Mouse (Mus musculus) large intestine, adult 2 months (tissue): ENCODE measurements at regions not wholly inside any gene's neighbourhood (a gene's known extent, or its start where the extent isn't known, plus 50 kb on each side); places are given as distances from the start of the nearest gene placed in this dataset.

Experiments used
- DNase-seq: peaks from one replicate; pipeline ENCODE4 v3.0.0-alpha.2; 2012; ENCODE audit warnings: low read depth, low spot score
- WGBS: fragments of 180-500 bp; shearing (Covaris S2); methylation state at CpG from one replicate; pipeline ENCODE4 v1.1.7; 2018; 5-methylcytosine and 5-hydroxymethylcytosine counted together

DNA sequence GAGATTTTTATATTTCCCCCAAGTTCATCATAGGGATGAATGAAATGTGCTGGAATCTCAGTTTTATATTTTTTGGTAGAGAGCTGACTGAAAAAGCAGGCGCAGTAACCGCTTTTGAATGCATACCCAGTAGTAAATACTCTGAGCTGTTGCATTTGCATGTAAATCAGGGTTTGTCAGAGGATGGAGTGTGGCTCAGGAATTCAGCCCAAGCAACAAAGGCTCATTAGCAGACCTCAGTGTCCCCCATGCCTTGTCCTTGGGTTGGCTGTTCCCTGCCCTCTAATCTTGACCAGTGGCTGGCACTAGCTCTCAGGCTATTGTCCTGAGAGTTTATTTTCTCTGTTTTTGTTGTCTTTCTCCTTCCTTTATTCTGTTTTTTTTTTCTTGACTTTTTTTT, 258.4 kb downstream of the Slc4a3 start:
- no peak for DNase-seq
- WGBS = 81% methylated on average over 2 of the region's 2 CpGs

DNA sequence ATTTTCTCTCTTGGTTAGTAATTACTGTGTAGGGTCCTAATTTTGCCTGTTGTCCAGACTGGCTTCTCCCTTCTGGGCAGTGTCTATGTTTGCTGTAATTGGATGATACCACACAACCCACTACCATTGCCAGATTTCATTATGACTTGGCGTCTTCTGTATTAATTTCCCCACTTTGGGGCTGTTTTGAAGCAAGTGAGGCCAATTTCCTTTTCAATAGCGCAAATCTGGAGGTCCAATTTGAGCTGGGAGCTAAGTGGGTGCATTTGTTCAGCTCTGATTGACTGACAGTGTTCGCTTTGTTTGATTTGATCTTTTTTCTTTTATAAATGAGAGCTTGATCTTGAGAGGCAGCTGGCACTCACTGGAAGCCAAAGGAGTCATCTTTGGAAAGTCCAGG, 266.4 kb downstream of the Slc4a3 start:
- 78% methylated on average over 3 of the region's 3 CpGs for WGBS
- no peak for DNase-seq

DNA sequence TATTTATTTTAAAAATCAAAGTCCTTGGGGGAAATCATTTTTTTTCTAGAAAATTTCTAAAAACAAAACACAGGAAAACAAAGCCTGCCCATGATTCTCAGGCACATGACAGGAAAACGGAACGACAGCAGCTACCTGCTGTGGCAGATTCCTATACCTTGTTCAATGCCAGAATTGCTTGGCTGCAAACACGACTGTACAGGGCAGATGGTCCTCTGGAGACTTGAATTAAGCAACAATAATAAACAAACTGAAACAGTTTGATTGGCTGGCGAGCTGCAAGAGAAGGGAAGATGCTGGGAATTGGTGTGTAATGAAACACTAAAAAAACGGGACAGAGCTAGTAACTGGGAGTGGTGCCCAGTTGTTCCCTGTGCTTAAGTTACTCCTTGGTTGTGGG, 280.1 kb downstream of the Slc4a3 start:
- no peak for DNase-seq
- WGBS = 54% methylated on average over 5 of the region's 5 CpGs

DNA sequence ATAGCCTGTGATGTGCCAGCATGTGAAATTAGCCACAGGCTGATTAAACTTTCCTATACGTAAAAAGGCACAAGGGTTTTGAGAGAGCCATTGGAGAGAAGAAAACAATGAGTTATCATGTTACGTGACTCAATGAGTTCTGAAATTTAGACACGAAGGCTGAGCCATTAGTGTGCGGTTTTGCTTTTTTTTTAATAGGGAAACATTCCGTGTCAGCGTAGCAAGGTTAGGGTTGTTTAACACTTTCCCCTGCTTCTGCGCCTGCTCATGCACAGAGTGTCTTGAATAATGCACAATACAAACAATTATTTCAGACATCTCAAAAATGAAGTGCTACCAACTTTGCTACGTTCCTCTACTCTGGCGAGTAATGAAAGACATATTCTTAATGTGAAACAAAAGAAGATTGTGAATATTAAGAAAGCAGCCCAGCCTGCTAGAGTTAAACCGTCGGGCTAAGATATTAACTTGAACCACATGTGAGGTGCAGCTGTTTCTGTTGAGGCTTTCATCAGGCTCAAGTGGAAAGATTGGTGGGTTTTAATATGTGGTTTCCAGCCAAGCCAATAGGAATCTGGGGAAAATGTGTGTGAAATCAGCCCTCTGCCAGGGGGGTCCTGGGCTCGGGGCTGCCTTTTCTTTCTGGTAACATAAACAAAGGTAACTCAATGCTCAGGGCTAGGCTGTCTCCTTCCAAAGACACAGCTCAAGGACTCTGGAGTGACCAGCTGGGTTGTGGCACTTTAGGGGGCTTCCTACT, 287.2 kb downstream of the Slc4a3 start:
- 65% methylated on average over 12 of the region's 12 CpGs for WGBS
- no peak for DNase-seq

DNA sequence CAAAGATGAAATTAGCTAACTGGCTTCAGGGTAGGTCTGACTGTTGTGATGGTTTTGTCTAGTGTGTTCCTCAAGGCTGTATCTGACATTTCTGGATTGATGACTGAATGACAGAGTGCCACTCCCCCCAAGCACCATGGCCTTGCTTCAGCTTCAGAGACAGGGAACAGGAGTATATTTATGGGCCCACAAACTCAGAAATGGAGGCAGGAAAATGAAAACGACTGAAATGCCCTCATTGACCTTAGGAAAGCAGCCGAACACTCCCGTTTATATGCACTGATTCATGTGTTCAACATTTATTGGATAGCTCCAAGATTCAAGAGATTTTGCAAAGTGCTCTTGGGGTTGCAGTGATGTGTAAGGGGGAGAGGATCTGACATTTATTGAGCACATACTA, 288.3 kb downstream of the Slc4a3 start:
- DNase-seq = no peak
- WGBS = 44% methylated on average over 3 of the region's 3 CpGs

DNA sequence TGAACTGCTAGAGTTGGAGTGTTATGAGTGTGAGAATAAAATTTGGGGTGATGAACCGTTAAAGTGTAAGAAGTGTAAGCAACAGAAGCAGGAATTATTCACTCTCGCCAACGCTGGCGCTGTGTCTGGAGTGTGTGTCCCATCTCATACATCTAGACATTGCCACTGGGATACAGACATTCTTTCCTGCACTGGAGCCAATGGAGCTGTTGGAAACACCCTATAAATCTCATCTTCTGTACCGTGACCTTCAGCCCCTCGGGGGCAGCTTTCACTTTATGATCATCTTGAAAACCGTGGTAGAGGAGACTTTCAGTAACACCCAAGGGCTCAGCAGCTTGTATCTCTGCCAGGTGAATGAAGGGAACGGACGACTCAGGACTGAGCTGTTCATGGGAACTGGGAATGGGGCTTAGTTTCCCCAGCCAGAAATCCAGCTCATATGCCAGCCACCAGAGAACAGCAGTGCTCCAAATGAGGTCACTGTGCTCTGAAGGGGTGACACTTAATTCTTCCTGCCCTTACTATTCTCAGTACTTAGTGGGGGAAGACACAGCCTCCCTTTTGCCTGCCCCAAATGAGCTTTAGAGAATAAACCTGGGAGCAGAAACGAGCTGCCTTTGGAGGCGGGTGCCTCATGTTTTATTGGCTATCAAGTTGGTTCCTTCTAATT, 293.6 kb downstream of the Slc4a3 start:
- WGBS = 59% methylated on average over 11 of the region's 11 CpGs
- no peak for DNase-seq

DNA sequence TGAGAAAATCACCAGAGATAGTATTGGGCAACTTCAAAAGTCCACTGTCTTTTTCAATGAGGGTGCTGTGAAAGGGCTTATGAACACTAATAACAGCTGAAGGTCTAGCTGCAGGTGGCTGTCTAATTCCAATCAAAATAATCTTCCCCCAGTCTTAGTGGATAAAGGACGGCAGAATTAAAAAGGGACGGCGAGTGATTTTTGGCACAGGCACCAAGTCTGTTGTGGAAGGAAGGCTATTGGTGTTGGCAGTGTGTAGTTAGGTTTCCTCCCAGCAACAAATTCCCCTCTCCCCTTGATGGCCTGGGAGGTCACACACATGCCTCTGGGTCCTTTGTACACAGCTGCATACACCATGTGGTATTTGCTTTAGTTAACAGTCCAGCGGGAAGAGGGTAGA, 296.3 kb downstream of the Slc4a3 start:
- WGBS = 68% methylated on average over 4 of the region's 4 CpGs
- DNase-seq = no peak

DNA sequence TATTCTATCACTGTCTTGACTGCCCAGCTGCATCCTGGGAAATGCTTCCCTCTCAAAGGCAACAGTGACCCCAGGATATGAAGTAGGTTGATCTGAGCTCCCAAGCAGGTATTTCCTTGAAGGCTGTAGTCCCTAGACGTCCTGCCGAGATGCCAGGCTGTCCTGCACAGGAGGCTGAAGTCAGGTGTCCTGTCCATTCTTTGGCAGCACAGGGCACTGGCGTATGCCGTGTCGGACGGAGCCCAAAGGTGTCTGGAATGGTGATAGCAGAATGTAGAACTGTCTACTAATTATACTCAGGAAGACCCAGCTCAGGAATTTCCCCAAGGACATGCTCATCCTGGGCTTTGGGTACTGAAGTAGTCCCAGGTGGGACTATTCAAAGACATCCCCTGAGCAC, 297.3 kb downstream of the Slc4a3 start:
- no peak for DNase-seq
- 90% methylated on average over 6 of the region's 6 CpGs for WGBS

DNA sequence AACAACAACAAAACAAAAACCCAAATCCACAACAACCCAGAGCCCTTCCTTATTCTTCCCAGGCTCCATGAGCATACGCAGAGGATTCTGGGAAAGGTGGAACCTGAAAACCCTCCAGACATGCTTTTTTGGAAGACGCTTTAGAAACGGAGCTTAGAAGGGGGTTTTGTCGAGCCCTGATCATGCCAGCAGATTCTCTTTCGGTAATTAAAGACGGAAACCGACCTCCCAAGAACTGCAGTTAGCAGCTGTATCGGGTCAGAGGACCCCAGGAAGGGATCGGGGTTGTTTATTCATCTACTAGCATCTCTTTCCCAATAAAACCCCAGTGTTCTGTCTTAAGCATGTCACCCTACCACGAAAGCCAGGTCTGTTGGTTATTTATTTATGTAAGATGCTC, 298.1 kb downstream of the Slc4a3 start:
- DNase-seq = no peak
- WGBS = 67% methylated on average over 10 of the region's 10 CpGs

DNA sequence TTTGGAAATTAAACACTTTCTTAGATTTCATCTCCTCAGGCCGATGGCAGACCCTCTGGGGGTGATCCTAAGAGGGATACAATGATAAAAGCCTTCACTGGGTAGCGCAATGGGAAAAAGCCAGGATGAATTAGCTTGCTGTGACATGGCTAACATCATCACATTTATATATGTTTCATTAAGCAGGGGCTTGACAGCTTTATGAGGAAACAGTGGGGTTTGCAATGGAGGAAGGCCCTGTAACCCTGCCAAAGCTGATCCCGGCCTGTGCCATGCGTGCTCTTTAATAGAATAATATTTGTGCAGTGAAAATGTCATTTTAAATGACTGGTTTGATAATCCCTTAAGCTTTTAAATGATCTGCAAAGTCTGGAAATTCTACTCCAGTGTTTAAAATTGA, 298.5 kb downstream of the Slc4a3 start:
- 68% methylated on average over 4 of the region's 4 CpGs for WGBS
- no peak for DNase-seq

DNA sequence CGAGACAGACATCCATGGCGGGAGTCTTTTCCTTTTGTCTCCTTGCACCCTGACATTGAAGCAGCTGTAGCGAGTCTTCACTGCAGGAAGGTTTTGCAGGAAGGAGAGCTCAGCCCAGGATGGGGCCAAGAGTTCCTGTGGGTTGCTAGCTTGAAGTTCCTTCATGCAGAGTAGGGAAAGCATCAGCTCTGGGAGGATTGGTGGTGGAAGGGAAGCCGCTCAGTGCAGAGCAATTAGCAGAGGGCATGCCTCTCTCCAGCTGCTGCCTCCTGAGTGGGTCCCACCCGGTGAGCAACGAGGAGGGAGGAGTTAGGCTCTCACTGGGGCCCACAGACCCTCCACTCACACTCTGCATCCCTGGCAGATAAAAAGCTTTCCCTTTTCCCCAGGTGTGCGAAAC, 298.9 kb downstream of the Slc4a3 start:
- 42% methylated on average over 7 of the region's 7 CpGs for WGBS
- DNase-seq = no peak

DNA sequence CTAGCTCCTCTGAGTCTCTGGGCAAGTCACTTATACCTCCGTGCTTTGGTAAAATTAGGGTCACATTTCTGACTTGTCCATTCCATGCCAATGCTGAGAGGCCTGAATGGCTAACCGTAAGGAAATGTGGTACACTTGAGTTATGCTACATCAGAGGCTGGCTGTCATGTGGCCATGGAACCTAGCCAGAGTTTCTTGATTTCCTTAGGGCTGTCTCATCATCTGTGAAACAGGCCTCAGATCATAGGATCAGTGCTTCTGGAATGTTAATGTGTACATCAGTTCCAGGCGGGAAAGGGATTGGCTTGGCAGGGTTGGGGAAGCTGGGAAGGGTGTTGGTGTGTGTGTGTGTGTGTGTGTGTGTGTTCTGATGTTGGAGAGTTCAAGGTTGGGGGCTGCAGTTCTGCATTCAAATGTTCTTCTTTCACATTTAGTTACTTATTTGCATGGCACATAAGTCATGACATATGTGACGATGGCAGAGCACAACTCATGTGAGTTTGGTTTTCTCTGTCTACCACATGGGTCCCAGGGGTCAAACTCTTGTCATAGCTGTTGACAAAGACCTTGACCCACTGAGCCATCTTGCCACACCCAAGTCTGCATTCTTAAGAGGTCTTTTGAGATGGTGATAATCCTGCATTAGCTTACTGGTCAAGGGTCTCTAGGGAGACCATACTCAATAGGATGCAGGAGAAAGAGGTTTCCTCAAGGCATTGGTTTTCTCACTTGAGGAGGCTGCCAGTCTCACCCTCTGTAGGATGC, 299.9 kb downstream of the Slc4a3 start:
- DNase-seq = no peak
- WGBS = 86% methylated on average over 4 of the region's 4 CpGs

DNA sequence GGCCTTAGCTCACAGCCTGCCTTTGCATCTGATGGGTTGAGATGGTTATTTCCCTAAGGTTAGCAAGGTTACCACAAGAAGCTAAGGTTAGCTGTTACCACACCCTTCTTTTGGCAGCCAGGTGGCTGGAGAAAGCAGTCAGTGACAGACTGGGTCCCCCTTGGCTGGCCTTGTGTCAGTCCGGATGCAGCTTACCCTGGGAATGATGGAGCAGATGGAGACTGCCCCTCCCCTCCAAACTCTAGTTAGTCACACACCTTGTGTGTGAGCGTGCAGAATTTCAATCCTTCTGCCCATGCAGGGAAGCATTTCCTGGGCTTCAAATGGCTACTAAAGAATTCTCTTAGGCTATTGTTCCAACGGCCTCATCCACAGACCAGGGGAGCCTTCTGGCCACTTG, 301.6 kb downstream of the Slc4a3 start:
- 74% methylated on average over 3 of the region's 3 CpGs for WGBS

DNA sequence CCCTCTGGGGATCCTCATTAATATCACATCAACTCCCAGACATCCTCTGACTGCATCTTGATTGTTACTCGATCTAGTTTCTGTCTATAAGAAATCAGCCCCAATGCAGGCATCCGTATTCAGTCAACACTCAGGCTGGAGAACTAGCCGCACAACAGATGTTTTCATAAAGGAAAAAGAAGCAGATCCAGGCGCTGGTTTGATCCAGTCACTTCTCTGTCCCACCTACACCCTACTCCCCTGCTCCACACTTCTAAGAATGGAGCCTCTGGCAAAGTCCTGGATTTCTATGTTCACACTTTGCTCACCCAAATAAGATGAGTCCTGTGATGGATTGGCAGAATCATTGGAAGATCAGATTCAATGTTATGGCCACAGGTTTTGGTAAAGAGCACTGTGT, 302.4 kb downstream of the Slc4a3 start:
- WGBS = 83% methylated on average over 4 of the region's 4 CpGs

More for the DNA sequence above, 301.6 kb downstream of the Slc4a3 start:
- DNase-seq = no peak

DNA sequence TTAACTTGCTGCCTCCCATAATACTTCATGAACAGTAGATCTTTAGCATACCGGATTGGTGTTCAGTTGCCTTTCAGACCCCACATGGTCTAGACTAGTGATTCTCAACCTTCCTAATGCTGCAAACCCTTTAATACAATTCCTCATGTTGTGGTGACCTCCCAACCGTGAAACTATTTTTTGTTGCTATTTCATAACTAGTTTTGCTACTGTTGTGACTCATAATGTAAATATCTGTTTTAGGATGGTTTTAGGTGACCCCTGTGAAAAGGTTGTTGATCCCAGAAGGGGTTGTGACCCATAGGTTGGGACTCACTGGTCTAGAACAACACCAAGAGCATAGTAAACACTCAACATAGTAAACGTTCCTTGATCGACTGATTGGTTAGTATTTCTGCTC, 304.1 kb downstream of the Slc4a3 start:
- DNase-seq = no peak
- 90% methylated on average over 4 of the region's 4 CpGs for WGBS

More for the DNA sequence above, 302.4 kb downstream of the Slc4a3 start:
- DNase-seq = no peak

DNA sequence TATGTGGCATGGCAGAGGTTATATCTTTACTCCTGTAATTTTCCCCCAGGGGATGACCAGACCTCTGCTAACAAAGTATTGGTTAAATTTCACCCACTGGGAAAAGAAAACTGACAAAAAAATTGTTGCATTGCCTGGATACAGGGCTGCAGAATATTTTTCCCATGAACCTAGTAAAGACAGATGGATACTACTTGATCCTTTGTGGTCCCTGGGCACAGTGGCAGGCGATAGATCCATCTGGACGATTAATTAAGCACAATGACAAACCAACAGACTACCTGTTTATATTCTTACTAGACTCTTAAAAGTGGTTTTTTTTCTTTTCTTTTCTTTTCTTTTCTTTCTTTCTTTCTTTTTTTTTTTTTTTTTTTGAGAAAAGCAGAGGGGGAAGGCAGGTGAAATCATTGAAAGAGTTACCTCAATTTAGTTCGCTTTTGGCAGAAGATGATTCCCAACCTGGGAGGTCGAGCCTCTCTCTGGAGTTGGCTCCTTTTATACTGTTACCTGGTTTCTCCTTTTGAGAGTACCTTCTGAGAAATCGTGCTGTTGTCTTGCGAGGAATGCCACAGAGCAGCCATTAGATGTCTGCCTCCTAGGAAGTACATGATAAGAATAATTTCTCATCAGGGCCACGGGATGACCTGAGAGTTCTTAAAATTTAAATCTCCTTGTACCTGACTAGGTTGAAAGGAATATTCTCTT, 312.6 kb downstream of the Slc4a3 start:
- DNase-seq = no peak
- 82% methylated on average over 7 of the region's 7 CpGs for WGBS

DNA sequence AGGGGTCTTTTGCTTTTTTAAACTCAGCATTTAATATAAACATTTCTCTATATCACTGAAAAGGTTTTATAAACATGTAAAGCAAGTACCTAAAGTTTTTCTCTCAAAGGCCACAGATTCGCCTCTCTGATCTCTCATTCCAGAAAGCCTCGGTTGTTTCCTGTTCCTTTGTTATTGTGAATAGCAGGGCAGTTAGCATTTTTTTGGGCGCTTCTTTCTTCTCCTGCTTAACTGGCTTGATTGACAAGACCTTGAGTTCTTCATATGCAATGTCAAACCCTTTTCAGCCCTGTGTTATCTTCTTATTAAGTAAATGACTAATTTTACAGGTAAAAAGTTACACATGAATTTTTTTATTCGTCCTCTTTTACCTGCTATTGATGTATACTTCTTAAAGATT, 316.7 kb downstream of the Slc4a3 start:
- WGBS = 64% methylated on average over 4 of the region's 4 CpGs
- DNase-seq = no peak

DNA sequence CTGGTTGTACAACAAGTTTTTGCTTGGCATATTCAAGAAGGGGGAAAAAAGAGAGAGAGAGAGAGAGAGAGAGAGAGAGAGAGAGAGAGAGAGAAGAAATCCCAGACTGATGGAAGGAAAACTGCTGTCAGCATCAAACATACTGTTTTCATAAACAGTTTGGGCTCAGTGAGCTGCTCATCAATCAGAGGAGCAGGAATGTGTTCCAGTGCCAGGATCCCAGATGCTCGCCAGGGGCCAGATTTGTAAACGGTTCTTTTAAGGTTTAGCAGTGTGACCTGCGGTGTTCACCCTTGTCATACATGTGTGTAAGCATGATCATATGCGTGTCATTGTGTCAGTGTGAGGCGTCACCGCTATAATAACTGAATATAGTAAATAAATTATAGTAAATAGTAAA, 320.5 kb downstream of the Slc4a3 start:
- no peak for DNase-seq
- WGBS = 77% methylated on average over 6 of the region's 6 CpGs

DNA sequence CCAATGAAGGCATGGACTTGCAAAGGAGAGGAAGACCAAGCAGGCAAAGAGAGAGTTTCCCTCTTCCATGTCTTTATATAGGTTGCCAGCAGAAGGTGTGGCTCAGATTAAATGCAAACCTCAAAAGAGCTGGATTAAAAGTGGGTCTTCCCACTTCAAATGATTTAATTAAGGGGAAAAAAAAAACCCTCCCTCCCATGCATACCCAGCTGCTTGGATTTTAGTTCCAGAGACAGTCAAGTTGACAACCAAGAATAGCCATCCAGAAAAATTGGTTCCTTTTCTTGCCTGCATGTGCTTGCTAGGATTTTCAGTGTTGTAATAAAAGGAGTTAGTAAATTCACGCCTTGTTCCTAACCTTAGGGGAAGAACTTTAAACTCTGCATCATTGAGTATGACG, 323.3 kb downstream of the Slc4a3 start:
- 30% methylated on average over 2 of the region's 2 CpGs for WGBS
- no peak for DNase-seq

DNA sequence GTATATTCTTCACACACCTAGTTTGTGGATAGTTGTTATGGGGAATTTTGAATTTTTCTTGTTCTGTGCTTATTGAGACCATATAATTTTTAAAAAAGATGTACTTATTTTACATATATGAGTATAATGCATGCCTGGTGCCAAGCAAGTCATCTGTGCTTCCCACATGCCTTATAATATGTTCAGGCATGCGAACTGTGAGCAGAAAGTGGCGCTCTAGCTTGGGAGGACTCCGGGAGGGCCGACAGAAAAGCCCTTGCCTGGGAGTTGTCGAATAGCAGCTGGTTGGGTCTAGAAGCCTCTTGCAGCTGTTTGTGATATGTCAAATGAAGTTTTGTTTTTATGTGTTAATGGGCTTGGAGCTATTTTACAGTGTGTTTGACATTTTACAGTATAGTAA, 323.8 kb downstream of the Slc4a3 start:
- no peak for DNase-seq
- 76% methylated on average over 5 of the region's 5 CpGs for WGBS
